Mouse (Mus musculus) heart, adult 18-20 months (tissue): Measurements from ENCODE around the gene Psma3. TPM values are rescaled to one million over a fixed set of nuclear protein-coding genes. Genes with fewer than 3 reads are reported as not detected.

Experiments
- DNase-seq, 2 experiments: peaks; one replicate each; pipeline ENCODE4 v3.0.0; 2021 to 2022; ENCODE audit warnings: mixed read lengths in 1 of 2
- long read RNA-seq, 2 experiments: library from polyadenylated mRNA; stranded (forward); transcript quantifications; one replicate each; pipeline ENCODE4 v2.0.0; 2021
- total RNA-seq, 2 experiments: library from RNA; stranded (reverse); gene quantifications; 2 replicates each; pipeline ENCODE4 v1.2.3; 2021

Gene Psma3
- total RNA-seq: 100 to 1,000 TPM; 182 to 184 TPM
- long read RNA-seq, experiment 1, transcript Psma3-201 (11 exons, 875 nt): minor isoform, 7 of 159 reads
- long read RNA-seq, experiment 1, transcript Psma3-202 (11 exons, 2,846 nt): major isoform, 126 of 159 reads
- long read RNA-seq, experiment 1, partial matches to known transcripts: 1 of 159 reads
- long read RNA-seq, experiment 1, other reads (novel, unspliced or antisense): 23 of 159 reads
- long read RNA-seq, experiment 2, transcript Psma3-201 (11 exons, 875 nt): minor isoform, 10 of 132 reads
- long read RNA-seq, experiment 2, transcript Psma3-202 (11 exons, 2,846 nt): major isoform, 102 of 132 reads
- long read RNA-seq, experiment 2, partial matches to known transcripts: 1 of 132 reads
- long read RNA-seq, experiment 2, other reads (novel, unspliced or antisense): 17 of 132 reads

DNA sequence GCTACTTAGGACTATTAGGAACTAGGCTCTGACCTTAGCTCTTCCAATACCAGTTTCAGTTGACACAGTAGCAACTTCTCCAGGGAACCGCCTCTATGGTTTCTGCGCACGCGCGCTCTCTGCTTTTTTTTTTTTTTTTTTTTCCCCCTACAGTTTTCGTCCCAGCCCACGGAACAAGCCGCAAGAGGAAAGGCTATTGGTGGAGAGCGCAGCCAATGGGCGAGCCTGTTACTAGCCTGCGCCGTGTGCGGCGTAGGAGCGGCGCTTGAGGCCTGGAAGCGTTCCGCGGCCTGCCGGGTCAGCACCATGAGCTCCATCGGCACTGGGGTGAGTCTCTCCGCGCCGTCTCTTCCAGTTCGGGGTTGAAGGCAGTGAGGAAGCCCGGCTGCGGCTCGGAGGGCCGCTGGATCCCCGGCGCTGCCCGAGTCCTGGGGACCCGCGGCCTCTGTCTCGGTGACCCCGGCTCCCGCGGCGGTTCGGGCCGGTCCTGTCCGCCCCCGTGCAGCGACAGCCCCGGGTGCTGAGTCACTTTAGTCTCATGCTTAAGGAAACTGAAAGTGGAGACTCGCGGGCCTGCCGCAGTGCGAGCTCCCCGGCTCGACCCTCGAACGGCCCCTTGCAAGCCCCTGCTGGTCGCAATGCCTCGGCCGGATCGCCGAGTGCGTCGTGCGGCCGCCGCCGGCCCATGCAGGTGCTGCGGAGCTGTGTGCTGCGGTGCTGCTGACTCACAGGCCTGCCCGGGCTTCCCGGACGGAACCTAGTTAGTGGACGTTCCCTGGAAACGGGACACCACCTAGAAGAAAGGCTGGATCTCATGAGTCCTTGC lies at the start of gene Psma3:
TSS of gene Psma3 (plus strand) at position 181 of the 826 bp plus-strand sequence.
- peak; percentile 93 to 96 for DNase-seq

DNA sequence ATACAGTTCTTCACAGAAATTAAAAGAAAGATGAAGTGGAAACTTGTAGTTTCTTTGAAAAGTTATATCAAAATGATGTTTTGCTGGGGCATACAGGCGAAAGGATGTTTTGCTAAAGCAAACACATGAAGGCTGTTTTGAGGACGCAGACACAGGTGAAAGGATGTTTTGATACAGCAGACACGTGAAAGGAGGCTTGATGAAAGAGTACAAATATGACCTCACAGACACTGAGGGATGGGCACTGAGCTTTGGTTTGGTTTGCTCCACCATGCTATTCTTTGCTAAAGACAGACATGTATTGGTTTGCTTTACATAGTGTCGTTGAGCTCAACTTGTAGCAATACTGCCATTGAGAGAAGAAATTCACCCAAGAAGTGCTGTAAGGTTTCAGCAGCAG lies 44.6 kb upstream of the Psma3 start:
- DNase-seq: no peak

DNA sequence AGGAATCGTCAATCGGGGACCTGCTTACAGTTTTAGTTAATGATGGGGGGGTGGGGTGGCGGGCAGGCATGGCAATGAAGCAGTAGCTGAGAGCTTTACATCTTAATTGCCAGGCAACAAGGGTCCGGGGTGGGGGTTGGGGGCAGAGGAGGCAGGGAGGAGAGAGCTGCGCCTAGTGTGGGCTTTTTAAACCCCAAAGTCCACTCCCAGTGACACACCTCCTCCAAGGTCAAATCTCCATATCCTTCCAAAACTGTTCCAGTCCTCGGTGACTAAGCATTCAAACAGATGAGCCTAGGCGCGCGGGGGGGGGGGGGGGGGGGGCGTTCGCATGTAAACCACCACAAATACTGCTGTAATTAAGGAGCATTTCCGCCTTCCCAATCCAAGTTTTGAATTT lies 37.3 kb upstream of the Psma3 start:
- peak in 1 of 2 experiments; percentile 7 for DNase-seq

DNA sequence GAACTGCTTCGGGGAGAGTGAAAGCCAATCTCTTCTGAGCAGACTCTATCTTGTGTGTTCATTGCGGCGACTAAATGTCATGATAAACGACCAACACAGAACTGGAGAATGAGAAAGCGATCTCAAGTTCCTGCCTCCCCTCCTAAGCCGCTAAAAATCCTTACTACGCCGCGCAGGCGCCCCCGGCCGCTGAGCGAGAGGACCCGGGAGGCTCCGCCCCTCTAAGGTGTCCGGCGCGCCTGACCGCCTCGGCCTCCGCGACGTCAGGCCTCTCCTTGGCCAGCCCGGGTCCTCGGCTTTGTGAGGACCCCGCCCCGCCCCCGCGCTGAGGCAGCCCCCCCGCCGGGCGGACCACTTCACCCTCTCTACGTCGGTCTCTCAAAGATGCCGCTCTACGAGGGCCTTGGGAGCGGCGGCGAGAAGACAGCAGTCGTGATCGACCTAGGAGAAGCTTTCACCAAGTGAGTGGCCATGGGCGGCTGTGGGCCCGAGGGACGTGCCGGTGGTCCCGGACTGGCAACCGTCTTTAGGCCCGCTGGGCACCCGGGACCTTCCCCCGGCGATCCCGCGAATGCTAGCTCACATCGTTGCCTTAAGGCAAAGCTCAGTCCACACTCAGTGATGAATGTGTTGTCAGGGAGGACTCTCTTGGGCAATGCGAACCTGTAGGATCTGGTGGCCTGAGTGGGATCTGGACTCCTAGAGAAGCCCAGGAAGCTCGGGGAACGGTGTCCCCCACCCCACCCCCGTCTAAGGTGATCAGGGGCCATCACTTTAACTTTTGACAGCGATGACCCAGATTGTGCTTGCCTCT lies 36.6 kb upstream of the Psma3 start, which contains the start of gene Actr10:
TSS of gene Actr10 (plus strand) at position 287 of the 814 bp plus-strand sequence.
- DNase-seq: peak; percentile 94

DNA sequence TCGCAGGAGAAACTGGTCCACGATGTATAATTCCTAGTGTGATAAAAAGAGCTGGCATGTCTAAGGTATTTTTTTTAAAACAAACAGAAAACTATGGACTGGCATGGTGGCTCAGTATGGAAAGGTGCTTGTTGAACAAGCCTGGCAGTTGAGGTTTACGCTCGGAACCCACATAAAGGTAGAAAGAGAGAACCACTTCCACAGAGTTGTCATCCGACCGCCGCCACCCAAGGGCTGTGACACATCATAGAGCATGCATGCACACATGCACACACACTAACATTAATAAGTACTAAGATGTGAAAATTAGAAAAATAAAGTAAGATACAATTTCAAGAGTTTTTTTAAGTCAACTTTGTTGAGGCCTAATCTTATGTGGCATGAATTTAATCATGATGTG lies 33.6 kb upstream of the Psma3 start:
- DNase-seq: no peak

DNA sequence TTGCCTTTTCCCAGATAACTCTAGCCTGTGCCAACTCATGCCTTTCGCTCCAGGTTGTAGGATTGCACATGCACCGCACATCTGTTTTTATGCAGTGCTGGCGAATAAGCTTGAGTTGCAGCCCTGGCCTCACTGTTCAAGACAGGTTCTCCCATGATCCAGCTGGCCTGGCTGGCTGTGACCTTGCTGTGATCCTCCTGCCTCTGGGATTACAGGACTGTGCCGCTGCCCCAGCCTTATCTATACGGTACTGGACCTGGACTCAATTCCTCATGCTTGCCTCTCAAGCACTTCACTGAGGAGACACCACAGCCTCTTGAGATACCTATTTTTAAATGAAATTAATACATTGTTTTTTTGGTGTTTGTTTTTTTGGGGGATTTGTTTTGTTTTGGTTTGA lies 30.2 kb upstream of the Psma3 start:
- DNase-seq: peak; percentile 18 to 44

DNA sequence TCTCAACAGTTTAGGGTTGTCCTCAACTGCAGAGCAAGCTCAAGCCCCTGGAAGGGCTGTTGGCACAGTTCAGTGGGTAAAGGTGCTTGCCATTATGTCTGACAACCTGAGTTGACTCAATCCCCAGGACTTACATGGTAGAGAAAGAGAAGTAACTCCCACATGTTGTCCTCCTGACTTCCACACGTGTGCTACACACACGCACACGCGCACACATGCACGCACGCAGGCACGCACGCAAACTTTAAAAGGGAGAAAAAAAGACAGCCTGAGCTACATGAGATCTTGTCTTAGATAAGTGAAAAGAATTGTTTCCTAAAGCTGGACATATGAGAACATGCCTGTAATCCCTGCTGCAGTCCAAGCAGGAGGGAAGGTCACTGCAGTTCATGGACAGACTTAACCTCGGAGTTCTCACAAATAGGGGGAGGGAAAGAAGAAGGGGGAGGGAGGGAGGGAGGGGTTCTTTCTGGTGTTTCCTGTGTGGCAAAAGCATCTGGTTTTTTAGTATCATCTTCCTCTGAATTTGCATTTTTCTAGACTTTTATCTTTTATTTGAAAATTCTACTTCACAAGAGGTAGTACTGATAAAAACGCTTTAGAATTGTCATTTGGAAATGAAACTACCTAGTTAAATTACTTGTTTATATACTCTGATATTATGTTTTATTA lies 27.7 kb upstream of the Psma3 start:
- no peak for DNase-seq

DNA sequence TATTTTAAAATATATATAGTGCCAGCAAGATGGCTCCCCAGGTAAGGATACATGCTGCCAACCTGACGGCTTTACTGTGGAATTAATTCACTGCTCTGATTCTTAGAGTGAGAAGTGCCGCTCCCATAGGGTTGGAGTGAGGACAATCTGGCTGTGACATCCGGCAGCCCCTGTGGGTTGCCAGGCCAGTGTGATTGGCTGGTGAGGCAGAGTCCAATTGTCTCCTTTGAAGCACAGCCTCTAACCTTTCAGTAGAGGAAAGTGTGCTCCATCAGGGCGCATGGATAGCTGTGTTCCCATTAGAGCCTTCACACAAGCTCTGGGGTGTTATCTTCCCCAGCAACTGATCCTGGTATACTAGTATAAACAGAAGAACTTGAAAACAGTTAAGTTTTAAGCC lies 15.8 kb upstream of the Psma3 start:
- DNase-seq: no peak

DNA sequence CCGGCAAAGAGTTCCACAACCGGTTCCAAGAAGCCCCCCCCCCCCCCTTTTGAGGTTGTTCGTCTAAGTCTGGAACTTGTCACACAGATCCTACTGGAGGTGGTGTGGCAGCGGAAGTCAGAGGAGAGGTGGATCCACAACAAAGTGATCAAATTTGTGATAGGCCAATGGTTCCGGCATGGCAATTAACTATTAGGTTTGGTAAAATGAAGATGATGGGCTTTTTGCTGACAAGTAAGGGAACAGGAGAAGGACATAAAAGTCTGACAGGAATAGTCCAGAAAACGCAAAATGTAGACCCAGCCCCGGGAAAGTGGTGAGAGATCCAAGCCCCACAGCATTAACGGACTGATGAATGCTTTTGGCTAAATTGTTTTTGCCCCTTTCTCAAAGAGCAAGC lies 6.8 kb upstream of the Psma3 start:
- DNase-seq: no peak

DNA sequence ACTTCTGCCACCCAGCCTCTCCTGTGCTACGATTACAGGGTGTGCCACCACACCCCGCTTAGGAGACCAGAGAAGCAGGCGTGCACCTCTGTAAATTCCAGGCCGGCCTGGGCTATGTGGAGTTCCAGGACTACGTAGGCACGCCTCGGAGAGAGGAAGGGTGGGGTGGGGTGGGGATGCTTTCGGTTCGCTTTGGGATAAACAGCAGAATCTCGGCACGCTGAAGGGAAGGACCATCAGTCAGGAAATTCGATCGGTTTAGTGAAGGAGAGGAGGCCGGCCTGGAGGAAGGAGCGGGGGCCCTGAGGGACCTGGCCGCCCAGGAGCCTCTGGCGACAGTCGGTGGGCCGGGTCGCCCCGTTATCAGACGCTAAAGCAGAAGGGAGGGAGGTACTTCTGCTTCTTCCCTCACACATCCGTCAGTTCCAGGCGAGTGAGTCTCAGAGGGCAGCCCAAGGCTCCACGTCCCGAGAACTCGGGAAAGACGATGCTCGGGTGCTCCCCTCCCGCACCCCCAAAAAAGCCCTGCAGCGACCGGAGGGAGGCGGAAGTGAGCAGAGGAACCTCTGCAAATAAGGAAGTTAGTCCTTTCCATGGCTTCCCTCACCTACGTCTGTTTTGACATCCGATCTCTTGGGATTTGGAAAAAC lies 6.2 kb upstream of the Psma3 start:
- DNase-seq: peak; percentile 86 to 90

DNA sequence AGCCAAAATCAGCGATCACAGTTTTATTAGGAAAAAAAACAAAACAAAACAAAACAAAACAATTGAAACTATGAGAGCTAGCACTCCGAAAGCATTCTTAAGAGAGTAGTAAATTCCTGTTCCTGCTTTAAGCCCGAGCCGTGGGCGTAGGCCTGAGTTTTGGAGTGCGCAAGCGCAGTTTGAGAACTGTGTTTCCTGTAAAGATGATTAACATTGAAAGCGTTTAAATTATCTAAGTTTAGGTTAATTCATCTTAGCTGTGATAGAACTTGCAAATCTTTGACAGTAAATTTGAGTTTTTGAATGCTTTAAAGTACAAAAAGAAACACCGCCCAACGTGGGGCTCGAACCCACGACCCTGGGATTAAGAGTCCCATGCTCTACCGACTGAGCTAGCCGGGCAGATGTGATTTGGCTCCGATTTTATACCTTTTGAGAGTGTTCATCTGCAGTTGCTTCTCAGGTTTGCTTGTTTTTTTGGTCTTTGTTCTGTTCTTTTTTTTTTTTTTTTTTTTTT lies 5.6 kb upstream of the Psma3 start:
- peak; percentile 88 to 95 for DNase-seq

DNA sequence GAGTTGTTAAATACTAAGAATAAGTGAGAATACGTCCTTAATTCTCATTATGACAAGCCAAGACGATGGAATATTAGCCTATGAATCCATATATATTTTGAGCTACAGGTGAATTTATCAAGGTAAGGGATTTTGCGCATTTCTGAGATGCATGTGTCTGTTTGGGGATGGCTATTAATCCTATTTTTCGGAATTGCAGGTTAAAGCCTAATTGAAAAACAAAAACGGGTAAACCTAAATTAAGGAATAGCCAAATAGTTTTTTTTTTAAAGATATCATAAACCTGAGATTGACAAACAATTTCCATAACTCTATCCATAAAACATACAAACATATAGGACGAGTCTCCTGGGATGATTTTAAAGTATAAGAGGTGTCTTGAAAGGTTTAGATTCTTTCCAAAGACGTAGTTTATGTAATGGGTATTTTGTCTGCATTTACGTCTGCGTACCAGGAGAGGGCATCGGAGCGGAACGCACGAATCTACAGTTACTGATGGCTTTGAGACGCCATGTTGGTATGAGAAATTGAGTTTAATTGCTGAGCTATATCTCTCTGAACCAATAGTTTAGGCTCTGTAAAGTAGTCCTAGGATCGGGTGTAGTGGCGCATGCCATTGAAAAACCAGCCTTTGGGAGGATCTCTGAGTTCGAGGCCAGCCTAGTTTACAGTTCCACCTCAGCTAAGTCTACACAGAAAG lies 4.8 kb upstream of the Psma3 start:
- DNase-seq: peak; percentile 71 to 76

DNA sequence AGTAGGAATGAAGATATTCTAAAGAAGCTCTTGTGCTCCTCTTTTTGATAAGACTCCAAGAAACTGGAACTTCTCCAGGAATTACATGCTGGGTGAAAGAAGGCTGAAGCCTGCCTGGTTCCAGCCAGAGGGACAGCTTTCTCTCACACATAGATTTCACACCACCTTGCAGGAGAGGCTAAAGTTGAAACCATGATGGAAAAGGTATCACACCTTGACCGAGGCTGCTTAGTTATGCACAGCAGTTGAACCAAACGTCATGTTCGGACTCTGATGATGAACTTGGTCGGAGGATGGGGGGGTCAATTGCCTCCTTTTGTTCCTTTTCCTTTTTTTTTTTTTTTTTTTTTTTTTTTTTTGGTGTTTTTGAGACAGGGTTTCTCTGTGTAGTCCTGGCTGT lies 590 bp upstream of the Psma3 start:
- no peak for DNase-seq

DNA sequence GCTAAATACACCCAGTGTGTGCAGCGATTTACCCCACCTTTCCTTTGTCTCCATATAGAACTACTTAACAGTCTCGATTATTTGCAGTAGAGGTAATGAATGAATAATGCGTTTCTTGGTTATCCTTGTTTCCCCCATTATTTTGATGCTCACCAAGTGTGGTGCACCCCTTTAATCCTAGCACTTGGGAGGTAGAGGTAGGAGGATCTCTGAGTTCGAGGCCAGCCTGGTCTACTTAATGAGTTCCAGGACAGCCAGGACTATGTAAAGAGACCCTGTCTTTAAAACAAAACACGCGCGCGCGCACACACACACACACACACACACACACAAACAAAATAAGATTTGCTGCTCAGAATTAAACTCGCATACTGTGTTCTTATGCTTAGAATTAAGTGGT lies 985 bp downstream of the Psma3 start:
- DNase-seq: no peak

DNA sequence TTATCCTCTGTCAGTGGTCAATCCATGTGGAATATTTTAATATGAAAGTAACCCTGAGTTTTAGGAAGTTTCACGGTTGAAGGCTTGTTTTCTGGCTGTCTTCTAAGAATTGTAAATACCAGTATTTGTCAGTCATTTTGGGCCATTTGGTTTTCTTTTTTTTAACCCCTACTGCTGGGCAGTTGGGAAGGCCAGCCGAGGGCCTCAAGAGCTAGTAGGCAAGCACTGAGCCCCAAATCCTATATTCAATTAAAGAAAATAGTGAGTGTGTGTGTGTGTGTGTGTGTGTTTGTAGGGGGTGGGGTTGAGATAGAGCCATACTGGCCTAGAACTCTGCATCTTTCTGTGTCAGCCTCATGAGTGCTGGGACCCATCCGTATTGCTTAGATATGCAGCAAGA lies 1.5 kb downstream of the Psma3 start:
- DNase-seq: no peak

DNA sequence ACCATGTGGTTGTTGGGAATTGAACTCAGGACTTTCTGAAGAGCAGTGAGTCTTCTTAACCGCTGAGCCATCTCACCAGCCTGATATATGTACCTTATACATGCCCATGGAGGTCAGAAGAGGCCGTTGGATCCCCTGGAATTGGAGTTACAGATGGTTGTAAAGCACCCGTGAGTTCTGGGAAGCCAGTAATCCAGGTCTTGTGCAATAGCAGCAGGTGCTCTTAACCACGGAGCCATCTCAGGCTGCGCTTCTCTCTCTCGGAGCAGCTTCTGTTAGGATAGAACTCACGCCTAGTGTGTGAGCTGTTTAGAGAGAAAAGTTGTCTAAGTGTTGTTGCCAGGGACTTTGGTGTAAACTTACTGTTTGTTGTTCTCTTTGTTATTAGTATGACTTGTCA lies 3.9 kb downstream of the Psma3 start:
- DNase-seq: no peak

DNA sequence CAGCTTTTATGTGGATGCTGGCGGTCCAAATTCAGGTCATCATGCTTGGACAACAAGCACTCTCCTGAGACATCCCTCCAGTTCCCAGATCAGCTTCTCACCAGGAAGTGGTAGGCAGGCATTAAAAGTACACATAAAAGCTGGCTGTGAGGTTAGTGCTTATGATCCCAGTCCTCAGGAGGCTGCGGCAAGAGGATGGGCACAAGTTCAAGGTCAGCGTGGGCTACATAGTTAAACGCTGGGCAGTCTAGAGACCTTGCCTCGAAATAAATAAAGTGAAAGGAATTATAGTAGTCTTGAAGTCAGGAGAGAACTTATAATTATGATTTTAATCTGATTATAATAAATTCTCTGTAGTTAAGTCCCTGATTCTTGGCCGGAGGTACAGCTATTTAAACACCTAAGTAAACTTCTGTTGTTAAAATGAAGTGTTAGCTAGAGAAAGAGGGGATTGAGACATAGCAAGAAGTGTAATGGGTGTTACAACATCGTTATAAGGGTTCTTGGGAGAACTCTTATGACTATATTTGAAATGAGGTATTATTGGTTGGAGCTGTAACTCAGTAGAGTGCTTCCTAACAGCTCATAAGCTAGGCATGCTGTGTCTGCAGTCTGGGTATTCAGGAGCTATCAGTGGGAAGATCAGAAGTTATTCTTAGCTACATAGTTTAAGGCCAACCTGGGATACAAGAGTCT lies 10.6 kb downstream of the Psma3 start:
- no peak for DNase-seq

DNA sequence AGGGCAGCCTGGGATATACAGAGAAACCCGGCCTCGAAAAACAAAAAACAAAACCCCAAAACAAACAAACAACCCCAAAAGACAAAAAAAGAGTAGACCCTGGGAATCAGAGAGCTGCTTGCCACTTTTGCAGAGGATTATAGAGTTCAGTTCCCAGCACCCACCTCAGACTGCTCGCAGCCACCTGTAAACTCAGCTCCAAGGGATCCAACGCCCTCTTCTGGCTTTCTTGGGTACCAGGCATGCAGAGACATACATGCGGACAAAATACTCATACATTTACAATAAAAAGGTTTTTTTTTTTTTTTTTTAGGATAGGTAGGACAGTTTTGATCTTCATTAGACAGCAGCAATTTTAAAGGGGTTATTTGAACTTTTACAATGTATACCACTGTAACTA lies 22.8 kb downstream of the Psma3 start:
- DNase-seq: no peak

DNA sequence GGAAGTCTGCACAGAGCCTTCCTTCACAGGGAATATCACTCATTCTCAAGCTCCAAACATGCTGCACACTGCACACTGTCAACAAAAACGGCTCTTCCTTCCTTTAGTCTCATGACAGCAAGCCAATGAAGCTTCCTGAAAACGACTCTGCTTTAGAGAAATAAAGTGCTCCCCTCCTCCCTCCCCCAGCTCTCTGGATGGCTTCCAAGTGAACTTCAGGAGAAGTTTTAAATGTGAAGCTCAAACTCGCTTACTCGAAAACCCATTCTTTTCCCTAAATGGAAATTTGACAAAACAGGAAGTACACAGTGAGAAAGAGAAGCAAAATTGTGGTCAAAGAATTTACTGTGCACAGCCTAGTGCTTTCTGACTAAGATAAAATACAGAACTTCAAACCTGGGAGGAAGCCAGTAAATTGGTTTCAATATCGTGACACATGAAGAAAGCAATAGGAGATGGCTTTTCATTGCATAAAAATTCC lies 25.0 kb downstream of the Psma3 start:
- peak; percentile 71 to 79 for DNase-seq

DNA sequence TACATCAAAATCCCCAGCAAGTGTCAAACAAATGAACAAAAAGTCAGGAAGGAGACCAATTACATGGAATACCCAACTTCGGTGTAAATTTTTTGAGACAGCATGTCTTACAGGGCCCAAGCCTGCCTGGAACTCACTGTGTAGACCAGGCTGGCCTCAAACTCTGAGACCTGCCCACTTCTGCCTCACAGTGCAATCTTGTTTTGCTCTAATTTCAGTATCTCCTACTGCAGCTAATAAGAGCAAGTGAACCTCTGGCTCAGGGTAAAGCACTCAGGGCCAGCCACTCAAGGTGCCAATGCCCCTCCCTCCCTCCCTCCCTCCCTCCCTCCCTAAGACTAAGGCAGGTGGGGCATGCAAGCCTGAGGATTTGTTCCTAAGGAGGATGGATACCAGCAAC lies 25.9 kb downstream of the Psma3 start:
- no peak for DNase-seq
